Mouse (Mus musculus) liver, adult 2 months (tissue): ENCODE results near the gene Rheb. TPM values are rescaled to one million over a fixed set of nuclear protein-coding genes. Genes with fewer than 3 reads are reported as not detected.

ENCODE experiments used
- DNase-seq: peaks from one replicate; pipeline ENCODE4 v3.0.0-alpha.2; 2011; ENCODE audit warnings: low read depth, low spot score; ENCODE audit errors: extremely low read depth
- H3K27ac ChIP-seq: fragments of 200-500 bp; replicated peaks from 2 replicates; pipeline ENCODE4 v1.5.1; 2012; ENCODE audit warnings: low read depth, mild to moderate bottlenecking, control low read depth, inconsistent platforms, low read length; ENCODE audit not compliant: insufficient read depth
- H3K27me3 ChIP-seq: fragments of 200-500 bp; 2 replicates; pipeline ENCODE4 v1.6.1; 2012; ENCODE audit warnings: mild to moderate bottlenecking, moderate library complexity, low read length, inconsistent platforms; ENCODE audit not compliant: control insufficient read depth, insufficient read depth
- H3K36me3 ChIP-seq: fragments of 200-500 bp; 2 replicates; pipeline ENCODE4 v1.6.1; 2012; ENCODE audit warnings: low read length, inconsistent platforms; ENCODE audit not compliant: control insufficient read depth, insufficient read depth
- H3K4me1 ChIP-seq: fragments of 200-500 bp; 2 replicates; pipeline ENCODE4 v1.6.1; 2011; ENCODE audit warnings: low read length; ENCODE audit not compliant: control insufficient read depth, insufficient read depth
- H3K4me3 ChIP-seq: fragments of 200-500 bp; 2 replicates; pipeline ENCODE4 v1.5.1; 2011; ENCODE audit warnings: low read depth, mild to moderate bottlenecking, control low read depth, low read length, moderate library complexity; ENCODE audit not compliant: insufficient read depth
- H3K79me2 ChIP-seq: fragments of 200-500 bp; 2 replicates; pipeline ENCODE4 v1.6.1; 2012; ENCODE audit warnings: inconsistent platforms, mild to moderate bottlenecking, low read length, moderate library complexity; ENCODE audit not compliant: control insufficient read depth, insufficient read depth
- H3K9ac ChIP-seq: fragments of 200-500 bp; 2 replicates; pipeline ENCODE4 v1.6.1; 2012; ENCODE audit warnings: low read depth, mild to moderate bottlenecking, control low read depth, inconsistent platforms, low read length
- CTCF ChIP-seq: fragments of 200-500 bp; IDR thresholded peaks from 2 replicates; pipeline ENCODE4 v1.5.1; 2011; ENCODE audit warnings: low read depth, low read length, control low read depth
- POLR2A ChIP-seq: fragments of 200-500 bp; IDR thresholded peaks from 2 replicates; pipeline ENCODE4 v1.6.1; 2011; ENCODE audit warnings: low read length, control low read depth; ENCODE audit not compliant: insufficient read depth; ENCODE audit errors: extremely low read depth
- WGBS: fragments of 180-500 bp; shearing (Covaris S2); methylation state at CpG from one replicate; pipeline ENCODE4 v1.1.7; 2018; 5-methylcytosine and 5-hydroxymethylcytosine counted together
- polyA plus RNA-seq: library from polyadenylated mRNA; depleted of rRNA; stranded (reverse); fragments of >200 nt; gene quantifications from 2 replicates; pipeline ENCODE4 v1.2.3, GENCODE M21; 2012
- total RNA-seq: library from RNA; depleted of rRNA; stranded (reverse); fragments of >200 nt; gene quantifications from 2 replicates; pipeline ENCODE4 v1.2.3, GENCODE M21; 2014

Rheb gene
- total and polyA plus RNA-seq, 2 experiments: 14.8 to 31.7 TPM

DNA sequence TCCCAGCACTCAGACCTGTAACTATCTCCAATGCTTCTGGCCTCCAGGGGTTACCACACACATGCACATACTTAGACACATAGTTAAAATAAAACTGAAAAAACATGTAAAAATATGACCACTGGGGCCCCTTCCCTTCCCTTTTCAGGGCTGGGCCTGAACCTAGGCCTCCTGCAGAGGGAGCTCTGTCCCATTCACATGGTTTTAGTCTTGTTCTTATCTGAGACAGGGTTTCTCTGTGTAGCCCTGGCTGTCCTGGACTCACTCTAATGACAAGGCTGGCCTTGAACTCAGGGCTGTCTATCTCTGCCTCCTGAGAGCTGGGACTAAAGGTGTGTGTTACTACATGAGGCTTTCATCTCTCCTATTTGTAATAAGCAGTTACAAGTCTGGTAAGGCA lies 42.0 kb downstream of the Rheb start:
- Histone ChIP-seq H3K4me1 (no peaks in the 10 kb centered on the region), H3K79me2 (no peaks in the 10 kb centered on the region), H3K27me3 (no peaks in the 10 kb centered on the region), H3K36me3 (peaks cover 16% of the 10 kb centered on the region; the same call in 1 of the 2 replicates), H3K27ac (no peak overlapping the region), H3K4me3 (no peak overlapping the region), H3K9ac (no peak overlapping the region)
- TF ChIP-seq POLR2A: no peak
- peak; percentile 54 for TF ChIP-seq CTCF
- peak; percentile 20 for DNase-seq

DNA sequence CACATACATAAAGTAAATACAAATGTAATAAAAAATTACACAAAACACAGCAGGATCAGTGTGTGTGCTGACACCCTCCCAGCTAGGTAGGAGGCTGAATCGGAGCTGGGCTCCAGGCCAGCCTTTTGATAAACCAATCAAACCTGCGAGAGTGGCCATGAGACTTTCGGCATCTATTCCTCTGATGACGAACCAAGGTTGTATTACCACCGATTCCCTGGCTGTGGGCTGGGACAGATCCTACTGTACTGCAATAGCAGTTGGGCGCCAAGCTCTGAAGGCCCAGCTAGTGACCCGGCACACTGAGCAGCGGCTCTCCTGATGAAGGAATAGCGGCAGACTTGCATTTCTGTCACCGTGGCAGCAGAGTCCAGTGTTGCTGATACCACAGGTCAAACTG lies 43.8 kb downstream of the Rheb start:
- 46% methylated on average over 10 of the region's 10 CpGs for WGBS
- peaks cover 9% of the 10 kb centered on the region; the same call in 1 of the 2 replicates for H3K36me3 ChIP-seq
- TF ChIP-seq POLR2A (no peak), CTCF (no peak)
- no peak overlapping the region for H3K9ac ChIP-seq
- no peak overlapping the region for H3K27ac ChIP-seq
- no peaks in the 10 kb centered on the region for H3K4me1 ChIP-seq
- DNase-seq: peak; percentile 66
- H3K79me2 ChIP-seq: no peaks in the 10 kb centered on the region
- H3K27me3 ChIP-seq: no peaks in the 10 kb centered on the region
- no peak overlapping the region for H3K4me3 ChIP-seq

- Histone ChIP-seq H3K36me3 (peaks cover 4% of the 10 kb centered on the region; the same call in 1 of the 2 replicates), H3K9ac (no peak overlapping the region), H3K4me1 (no peaks in the 10 kb centered on the region), H3K27ac (no peak overlapping the region), H3K79me2 (no peaks in the 10 kb centered on the region), H3K27me3 (no peaks in the 10 kb centered on the region), H3K4me3 (no peak overlapping the region)
- TF ChIP-seq CTCF: no peak
- no peak for TF ChIP-seq POLR2A
- no peak for DNase-seq
- WGBS: 57% methylated on average over 7 of the region's 7 CpGs
Measured at GRCm38 (mm10) chr5:24797858-24798257, 44.6 kb downstream of the Rheb start.

DNA sequence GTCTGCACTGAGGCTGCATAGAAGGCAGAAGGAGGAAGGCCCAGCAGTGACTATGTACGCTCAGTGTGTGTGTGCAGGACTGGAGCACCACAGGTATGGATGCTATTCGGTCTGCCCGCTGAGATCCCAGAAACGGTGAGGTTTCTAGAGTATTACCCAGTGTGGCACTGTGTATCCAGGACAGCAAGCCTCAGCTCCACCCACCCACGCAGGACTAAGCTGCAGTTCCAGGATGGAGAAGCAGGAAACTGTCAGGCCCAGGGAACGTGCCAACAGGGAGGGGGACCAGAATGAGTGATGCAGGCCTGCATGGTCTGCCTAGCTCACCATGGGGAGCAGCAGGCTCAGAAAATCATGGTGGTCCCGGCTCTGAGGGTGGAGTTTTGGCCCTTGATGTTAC lies 49.5 kb downstream of the Rheb start:
- Histone ChIP-seq H3K4me3 (no peak overlapping the region), H3K27me3 (no peaks in the 10 kb centered on the region), H3K4me1 (no peaks in the 10 kb centered on the region), H3K9ac (no peak overlapping the region), H3K36me3 (no peaks in the 10 kb centered on the region), H3K79me2 (no peaks in the 10 kb centered on the region), H3K27ac (no peak overlapping the region)
- WGBS: 81% methylated on average over 7 of the region's 7 CpGs
- no peak for DNase-seq
- TF ChIP-seq CTCF (no peak), POLR2A (no peak)

- no peaks in the 10 kb centered on the region; the same call in 1 of the 2 replicates for H3K27me3 ChIP-seq
- H3K79me2 ChIP-seq: no peaks in the 10 kb centered on the region
- no peaks in the 10 kb centered on the region for H3K36me3 ChIP-seq
- no peak for TF ChIP-seq CTCF
- TF ChIP-seq POLR2A: no peak
- H3K9ac ChIP-seq: no peak overlapping the region
- no peak for DNase-seq
- H3K27ac ChIP-seq: no peak overlapping the region
- H3K4me1 ChIP-seq: peaks cover 2% of the 10 kb centered on the region; the same call in 1 of the 2 replicates
- H3K4me3 ChIP-seq: no peak overlapping the region
- WGBS: 84% methylated on average over 4 of the region's 4 CpGs
Measured at GRCm38 (mm10) chr5:24782957-24783356, 59.5 kb downstream of the Rheb start.

DNA sequence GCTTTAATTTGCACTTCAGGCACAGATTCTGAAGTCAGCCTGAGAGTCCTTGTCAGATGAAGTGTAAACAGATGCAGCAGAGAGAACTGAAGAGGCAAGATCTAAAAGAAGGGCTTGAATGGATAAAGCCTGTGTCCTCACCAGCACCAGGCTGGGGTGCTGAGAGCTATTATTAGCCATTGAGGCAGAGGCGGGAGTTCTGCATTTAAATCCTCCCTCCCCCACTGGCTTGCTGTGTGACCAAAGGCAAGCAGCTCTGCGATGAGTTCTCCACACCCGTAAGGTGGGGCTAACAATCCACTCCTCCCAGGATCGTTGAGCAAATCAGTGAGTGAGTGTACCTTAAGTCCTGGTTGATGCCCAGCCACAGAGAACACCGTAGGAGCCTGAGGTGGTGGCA lies 61.4 kb downstream of the Rheb start:
- TF ChIP-seq CTCF: no peak
- no peak for TF ChIP-seq POLR2A
- WGBS: 47% methylated on average over 5 of the region's 5 CpGs
- DNase-seq: no peak

More for the DNA sequence above, 61.4 kb downstream of the Rheb start:
- Histone ChIP-seq H3K27ac (no peak overlapping the region), H3K79me2 (no peaks in the 10 kb centered on the region), H3K27me3 (no peaks in the 10 kb centered on the region; the same call in 1 of the 2 replicates), H3K4me1 (peaks cover 2% of the 10 kb centered on the region; the same call in 1 of the 2 replicates), H3K36me3 (no peaks in the 10 kb centered on the region), H3K9ac (no peak overlapping the region), H3K4me3 (no peak overlapping the region)
